Mouse (Mus musculus): ENCODE data around the gene Rubcnl. TPM values are rescaled to one million over a fixed set of nuclear protein-coding genes. Genes with fewer than 3 reads are reported as not detected.

The Rubcnl gene
- total RNA-seq, 2 experiments from 2014 or later: 0.23 to 0.61 TPM

- DNase-seq: no peak
Measured at GRCm38 (mm10) chr14:75071091-75071490, 55.3 kb downstream of the Rubcnl start.

GRCm38 (mm10) chr14:75075299-75076180, 59.7 kb downstream of the Rubcnl start:
- DNase-seq: no peak

GRCm38 (mm10) chr14:75077946-75078345, 62.1 kb downstream of the Rubcnl start:
- DNase-seq: no peak

Other genes starting within 250 kb of the Rubcnl start
- 10 to 100 TPM in 1 of 2 experiments, 1 to 10 TPM in 1; 8.9 to 11.2 TPM for gene Lrch1, start 68.2 kb upstream of the Rubcnl start, total RNA-seq (2021)
- not detected for gene Lrrc63, start 114.9 kb downstream of the Rubcnl start, total RNA-seq (2021)
- 10 to 100 TPM; 10.0 to 19.9 TPM for gene Lcp1, start 115.1 kb downstream of the Rubcnl start, total RNA-seq (2021)
- not detected for gene Cpb2, start 226.3 kb downstream of the Rubcnl start, total RNA-seq (2021)

Data from gastrocnemius, postnatal 10 days (tissue).